Mouse (Mus musculus) retina, postnatal 7 days (tissue): ENCODE results near the gene Sox5.

Experiments used
- DNase-seq: peaks from one replicate; pipeline ENCODE4 v3.0.0-alpha.2; 2012; ENCODE audit warnings: low read depth, low spot score

The Sox5 gene

GRCm38 (mm10) chr6:143948553-143949308 lies 833.0 kb downstream of the Sox5 start:
- DNase-seq: no peak

GRCm38 (mm10) chr6:143948071-143948470 lies 833.7 kb downstream of the Sox5 start:
- DNase-seq: no peak

- DNase-seq: no peak
Measured at GRCm38 (mm10) chr6:143943126-143943525, 838.7 kb downstream of the Sox5 start.

- no peak for DNase-seq
Measured at GRCm38 (mm10) chr6:143941291-143941785, 840.4 kb downstream of the Sox5 start.

- DNase-seq: no peak
Measured at GRCm38 (mm10) chr6:143923146-143923545, 858.6 kb downstream of the Sox5 start.

- no peak for DNase-seq
Measured at GRCm38 (mm10) chr6:143918405-143918947, 863.3 kb downstream of the Sox5 start.

DNA sequence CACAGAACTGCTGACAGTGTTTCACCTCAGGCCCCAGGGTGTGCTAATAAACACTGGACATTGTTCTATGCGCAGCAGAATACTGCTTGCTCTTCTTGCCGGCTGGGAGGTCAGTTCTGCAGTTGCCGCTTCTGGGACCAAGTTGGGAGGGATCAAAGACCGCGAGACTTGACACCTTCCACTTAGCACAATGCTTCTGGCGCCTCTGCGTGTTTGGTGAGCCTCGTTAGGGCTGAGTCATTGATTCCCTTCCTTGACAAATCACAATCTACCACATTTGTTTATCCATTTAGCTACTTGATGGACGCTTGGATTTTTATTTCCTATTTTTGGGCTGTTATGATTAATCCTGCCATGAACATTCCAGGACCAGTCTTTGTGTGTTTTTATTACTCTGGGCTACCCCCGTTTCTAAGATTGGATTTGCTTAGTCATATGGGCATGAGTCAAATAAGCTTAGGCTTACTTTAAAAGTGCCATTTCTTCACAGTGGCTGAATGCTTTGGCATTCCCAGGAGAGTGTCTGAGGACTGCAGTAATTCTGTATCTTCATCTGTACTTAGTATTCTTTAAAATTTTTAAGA lies 865.5 kb downstream of the Sox5 start:
- DNase-seq: no peak

DNA sequence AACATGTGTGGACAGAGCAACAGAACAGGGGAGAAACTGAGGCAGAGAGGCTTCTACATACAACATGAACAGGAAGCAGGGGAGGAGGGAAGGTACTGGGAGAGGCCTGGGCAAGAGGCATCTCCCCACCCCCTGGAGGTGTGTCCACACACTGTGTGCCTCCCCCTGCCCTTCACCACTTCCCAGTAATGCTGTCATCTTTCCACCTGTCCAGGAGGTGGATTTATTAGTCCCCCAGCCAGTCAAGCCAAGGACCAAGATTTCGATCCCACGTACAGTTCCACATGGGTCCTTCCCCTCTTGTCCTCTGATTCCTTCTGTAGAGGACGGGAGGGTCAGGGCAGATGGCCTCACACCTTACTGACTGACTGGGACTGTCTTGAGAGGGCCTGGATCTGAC lies 866.1 kb downstream of the Sox5 start:
- no peak for DNase-seq

- no peak for DNase-seq
Measured at GRCm38 (mm10) chr6:143912316-143912715, 869.5 kb downstream of the Sox5 start.

DNA sequence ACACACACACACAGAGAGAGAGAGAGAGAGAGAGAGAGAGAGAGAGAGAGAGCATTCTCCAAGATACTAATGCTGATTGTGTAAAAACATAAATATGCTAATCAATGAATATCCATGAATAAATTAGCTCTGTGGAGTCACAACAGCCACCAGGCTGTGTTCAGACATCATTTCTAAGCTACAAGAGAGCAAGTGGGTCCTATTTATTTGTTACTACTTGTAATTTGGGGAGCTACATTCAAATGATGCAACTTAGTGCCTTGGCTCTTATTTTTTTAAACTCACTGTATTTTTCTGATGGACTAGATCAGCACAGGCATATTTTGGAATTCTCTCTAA lies 877.1 kb downstream of the Sox5 start:
- DNase-seq: no peak

DNA sequence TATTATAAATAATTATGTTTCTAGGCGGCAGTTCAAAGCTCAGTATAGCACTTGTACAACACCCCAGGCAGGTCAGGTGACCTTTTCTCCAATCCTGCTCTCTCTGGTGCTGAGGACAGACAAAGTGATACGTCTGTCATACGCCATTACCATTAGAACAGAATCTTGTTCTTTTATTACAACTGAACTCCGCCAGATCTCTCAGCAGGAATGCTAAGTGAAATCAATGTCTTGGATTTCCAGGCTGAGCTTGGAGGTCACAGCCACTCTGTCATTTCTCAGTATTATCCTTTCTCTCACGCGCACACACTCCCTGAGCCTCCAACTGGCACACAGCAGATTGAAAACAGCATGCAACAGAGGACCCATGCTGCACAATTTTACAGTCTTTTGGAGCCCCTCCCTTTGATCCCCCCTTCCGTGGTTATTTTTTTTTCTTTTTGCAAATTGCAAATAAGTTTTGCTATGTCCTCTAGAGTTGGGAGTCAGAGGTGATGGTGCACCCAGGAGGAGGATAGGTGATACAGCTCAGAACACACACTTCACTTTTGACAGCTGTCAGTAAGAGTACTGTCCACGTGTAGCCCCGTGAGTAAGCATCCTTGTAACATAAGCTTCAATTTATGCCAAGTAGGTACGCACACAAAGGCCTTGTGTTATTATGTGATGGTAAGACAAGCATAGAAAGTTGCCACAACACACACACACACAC lies 877.6 kb downstream of the Sox5 start:
- no peak for DNase-seq

DNA sequence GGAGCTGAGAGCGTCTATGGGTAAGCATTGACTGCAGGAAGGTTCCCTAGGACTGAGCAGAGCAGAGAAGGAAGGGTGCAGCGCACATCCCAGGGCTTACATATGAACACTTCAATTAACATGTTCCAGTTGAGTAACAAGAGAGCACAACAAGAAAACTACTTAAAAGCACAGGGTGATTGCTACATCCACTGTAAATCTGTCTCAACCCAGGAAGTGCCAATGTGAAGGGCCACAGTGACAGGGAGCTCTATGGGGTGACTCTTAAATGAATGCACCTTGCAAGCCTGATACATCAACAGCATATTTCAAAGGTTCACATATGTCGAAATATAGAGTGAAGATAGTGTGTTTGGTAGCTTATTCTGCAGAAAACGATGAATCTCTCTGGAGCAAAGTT lies 880.9 kb downstream of the Sox5 start:
- DNase-seq: no peak

DNA sequence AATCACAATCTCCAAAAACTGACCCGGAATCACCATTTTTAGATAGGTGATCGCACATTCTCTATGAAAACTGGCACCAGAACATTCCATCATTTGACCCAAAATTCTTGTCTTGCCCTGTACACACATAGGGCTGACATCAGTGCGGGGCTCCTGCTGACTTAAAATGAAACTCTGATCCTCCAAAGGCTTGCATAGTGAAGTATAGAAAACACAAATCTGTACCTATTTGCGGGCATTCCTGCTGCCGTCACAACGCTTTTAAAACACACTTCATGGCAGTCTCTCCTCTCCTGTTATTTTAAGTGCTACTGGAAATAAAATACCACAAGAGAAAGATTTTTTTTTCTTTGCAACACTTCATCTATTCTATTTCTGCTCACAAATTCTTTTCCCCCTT lies 886.7 kb downstream of the Sox5 start:
- no peak for DNase-seq

GRCm38 (mm10) chr6:143892869-143893268 lies 888.9 kb downstream of the Sox5 start:
- no peak for DNase-seq

- no peak for DNase-seq
Measured at GRCm38 (mm10) chr6:143888556-143888955, 893.2 kb downstream of the Sox5 start.

GRCm38 (mm10) chr6:143878525-143878924 lies 903.3 kb downstream of the Sox5 start:
- no peak for DNase-seq

GRCm38 (mm10) chr6:143868790-143869189 lies 913.0 kb downstream of the Sox5 start:
- DNase-seq: no peak

- DNase-seq: no peak
Measured at GRCm38 (mm10) chr6:143868155-143868685, 913.6 kb downstream of the Sox5 start.

DNA sequence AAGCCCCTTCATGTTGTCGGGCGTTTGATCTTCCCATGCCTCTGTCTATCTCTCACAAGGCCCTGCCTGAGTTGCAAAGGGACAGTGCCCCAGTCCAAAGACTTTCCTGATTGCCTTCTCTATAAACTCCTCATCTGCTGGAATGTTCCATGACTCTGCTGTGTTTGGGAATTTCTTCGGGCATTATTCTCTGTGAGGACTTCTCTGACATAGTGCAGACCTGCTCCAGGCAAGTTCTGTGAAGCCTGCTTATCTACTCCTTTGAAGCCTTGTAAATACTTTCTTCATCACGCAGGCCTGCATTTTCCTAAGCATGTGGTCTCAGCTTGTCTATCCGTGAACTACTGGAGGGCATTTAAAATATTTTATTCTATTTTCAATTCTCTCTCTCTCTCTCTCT lies 914.7 kb downstream of the Sox5 start:
- no peak for DNase-seq

DNA sequence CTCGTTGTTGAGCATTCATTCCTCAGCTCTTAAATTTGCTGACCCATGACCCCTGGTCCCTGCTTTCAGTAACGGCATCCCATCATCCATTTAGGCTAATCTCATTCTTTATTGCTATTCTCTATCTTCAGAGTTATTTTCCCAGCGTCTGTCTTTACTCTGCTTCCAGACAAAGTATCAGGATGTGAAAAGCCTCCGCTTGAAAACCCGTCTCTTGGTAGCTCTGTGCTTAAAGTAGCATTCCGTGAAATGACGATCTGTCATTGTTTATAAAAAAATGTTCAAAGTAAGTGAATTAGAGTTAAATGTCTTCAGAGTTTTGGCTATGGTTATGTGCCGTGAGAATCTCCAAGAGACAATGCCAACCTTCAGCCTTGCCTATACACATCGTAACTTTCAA lies 915.2 kb downstream of the Sox5 start:
- DNase-seq: no peak

- DNase-seq: no peak
Measured at GRCm38 (mm10) chr6:143862611-143863110, 919.1 kb downstream of the Sox5 start.

GRCm38 (mm10) chr6:143860036-143860435 lies 921.7 kb downstream of the Sox5 start:
- DNase-seq: no peak
